Mouse (Mus musculus) limb, embryonic 13.5 days (tissue): ENCODE measurements around the gene Tnni3. TPM values are rescaled to one million over a fixed set of nuclear protein-coding genes. Genes with fewer than 3 reads are reported as not detected.
A peak's percentile ranks its signal among the peaks of the same experiment; 100 is the strongest.
"Not testable (repeated sequence)": the region's sequence is repeated elsewhere in the genome, so short reads cannot be mapped to it uniquely, and the experiment has no call there.

ENCODE experiments used
- ATAC-seq: fragments of 200-750 bp; cut with Nextera tagmentation; 2 replicates; pipeline ENCODE4 v1.8.0; 2017; ENCODE audit warnings: low read depth, moderate number of reproducible peaks, moderate TSS enrichment; ENCODE audit not compliant: low FRiP score
- H3K27ac ChIP-seq: fragments of 300-500 bp; sonication (generic); 2 replicates; pipeline ENCODE4 v1.5.1; 2015; ENCODE audit warnings: inconsistent platforms, mild to moderate bottlenecking, moderate library complexity
- H3K27me3 ChIP-seq: fragments of 300-500 bp; sonication (generic); 2 replicates; pipeline ENCODE4 v1.6.1; 2015; ENCODE audit warnings: mild to moderate bottlenecking, inconsistent platforms
- H3K36me3 ChIP-seq: fragments of 300-500 bp; sonication (generic); 2 replicates; pipeline ENCODE4 v1.6.1; 2015; ENCODE audit warnings: inconsistent platforms, mild to moderate bottlenecking, moderate library complexity
- H3K4me1 ChIP-seq: fragments of 300-500 bp; sonication (generic); 2 replicates; pipeline ENCODE4 v1.6.1; 2015; ENCODE audit warnings: inconsistent platforms
- H3K4me2 ChIP-seq: fragments of 300-500 bp; sonication (generic); replicated peaks from 2 replicates; pipeline ENCODE4 v1.6.1; 2015; ENCODE audit warnings: inconsistent platforms, mild to moderate bottlenecking, moderate library complexity
- H3K4me3 ChIP-seq: fragments of 300-500 bp; sonication (generic); 2 replicates; pipeline ENCODE4 v1.5.1; 2015; ENCODE audit warnings: moderate library complexity, mild to moderate bottlenecking, inconsistent platforms
- H3K9ac ChIP-seq: fragments of 300-500 bp; sonication (generic); 2 replicates; pipeline ENCODE4 v1.6.1; 2015; ENCODE audit warnings: mild to moderate bottlenecking, inconsistent platforms
- H3K9me3 ChIP-seq: fragments of 300-500 bp; sonication (generic); 2 replicates; pipeline ENCODE4 v1.6.1; 2016; ENCODE audit warnings: inconsistent platforms
- WGBS: fragments of 180-500 bp; shearing (Covaris S2); methylation state at CpG from one replicate; pipeline ENCODE4 v1.1.7; 2015; 5-methylcytosine and 5-hydroxymethylcytosine counted together
- polyA plus RNA-seq: library from polyadenylated mRNA; unstranded; fragments of >200 nt; fragmentation: Nextera tagmentation; extraction: Ambion mirVana; gene quantifications from 2 replicates; pipeline ENCODE4 v1.2.1, GENCODE M21; 2015

Tnni3 gene
- polyA plus RNA-seq = 4.9 and 5.5 TPM in 2 replicates

GRCm38 (mm10) chr7:4524212-4524922 lies at the start of gene Tnni3:
Tnni3 (minus strand) TSS chr7:4524229.
- H3K27ac ChIP-seq, ATAC-seq, H3K4me3 ChIP-seq, H3K9me3 ChIP-seq, H3K4me2 ChIP-seq, H3K36me3 ChIP-seq: not testable (repeated sequence)
- Histone ChIP-seq H3K27me3 (peaks cover 13% of the 10 kb centered on the region; the same call in 1 of the 2 replicates), H3K4me1 (peaks cover 24% of the 10 kb centered on the region), H3K9ac (0 out of 2 replicates have a peak within 1 kb of the TSS, but pooled peaks have one; percentile 13)
- WGBS = 72% methylated on average over 15 of the region's 15 CpGs

GRCm38 (mm10) chr7:4572361-4572760 lies 48.3 kb upstream of the Tnni3 start:
- H3K27ac ChIP-seq, H3K36me3 ChIP-seq, H3K9me3 ChIP-seq, ATAC-seq, H3K4me3 ChIP-seq, H3K27me3 ChIP-seq, H3K4me1 ChIP-seq, H3K4me2 ChIP-seq, H3K9ac ChIP-seq: not testable (repeated sequence)
- WGBS = 67% methylated on average over 2 of the region's 2 CpGs

- H3K27ac ChIP-seq = no peak overlapping the region
- 93% methylated on average over 3 of the region's 3 CpGs for WGBS
- no peak for ATAC-seq
- H3K4me1 ChIP-seq = no peaks in the 10 kb centered on the region
- H3K9me3 ChIP-seq = no peaks in the 10 kb centered on the region
- no peaks in the 10 kb centered on the region for H3K27me3 ChIP-seq
- H3K4me3 ChIP-seq = no peak overlapping the region
- no peak overlapping the region for H3K4me2 ChIP-seq
- no peaks in the 10 kb centered on the region for H3K36me3 ChIP-seq
- no peak overlapping the region for H3K9ac ChIP-seq
These were observed 38.6 kb upstream of the Tnni3 start for GRCm38 (mm10) chr7:4562660-4563059.

GRCm38 (mm10) chr7:4557167-4557560 lies 33.1 kb upstream of the Tnni3 start:
- H3K36me3 ChIP-seq = no peaks in the 10 kb centered on the region
- H3K27me3 ChIP-seq = no peaks in the 10 kb centered on the region
- no peak overlapping the region; the same call in 1 of the 2 replicates for H3K4me2 ChIP-seq
- no peak for ATAC-seq
- WGBS = 69% methylated on average over 6 of the region's 6 CpGs
- no peak overlapping the region for H3K27ac ChIP-seq
- H3K9ac ChIP-seq = no peak overlapping the region
- H3K4me1 ChIP-seq = no peaks in the 10 kb centered on the region
- no peaks in the 10 kb centered on the region for H3K9me3 ChIP-seq
- no peak overlapping the region for H3K4me3 ChIP-seq

GRCm38 (mm10) chr7:4556256-4557166 lies 32.5 kb upstream of the Tnni3 start:
- WGBS = 23% methylated on average over 15 of the region's 15 CpGs
- Histone ChIP-seq H3K4me1 (no peaks in the 10 kb centered on the region), H3K36me3 (no peaks in the 10 kb centered on the region), H3K4me2 (no peak overlapping the region; the same call in 1 of the 2 replicates), H3K9me3 (no peaks in the 10 kb centered on the region), H3K27me3 (no peaks in the 10 kb centered on the region), H3K4me3 (no peak overlapping the region), H3K27ac (no peak overlapping the region), H3K9ac (no peak overlapping the region)
- ATAC-seq = peak; percentile 89

- no peak within 1 kb of the TSS for H3K27ac ChIP-seq
- H3K4me2 ChIP-seq = peak within 1 kb of the TSS; percentile 79
- WGBS = 11% methylated on average over 33 of the region's 33 CpGs
- H3K4me3 ChIP-seq = peak within 1 kb of the TSS; percentile 42
- no peaks in the 10 kb centered on the region for H3K36me3 ChIP-seq
- H3K4me1 ChIP-seq = peaks cover 14% of the 10 kb centered on the region
- peaks cover 19% of the 10 kb centered on the region for H3K27me3 ChIP-seq
- ATAC-seq = peak; percentile 45
- no peaks in the 10 kb centered on the region for H3K9me3 ChIP-seq
- peak within 1 kb of the TSS; percentile 56 for H3K9ac ChIP-seq
These were observed 23.2 kb upstream of the Tnni3 start, which contains the start of gene Syt5 for GRCm38 (mm10) chr7:4547221-4547641. Syt5 (minus strand) TSS chr7:4547541.

- H3K4me1 ChIP-seq = peaks cover 14% of the 10 kb centered on the region
- peak overlapping the region; percentile 79 for H3K4me2 ChIP-seq
- no peaks in the 10 kb centered on the region for H3K36me3 ChIP-seq
- WGBS = 3% methylated on average over 26 of the region's 26 CpGs
- peak overlapping the region; percentile 42 for H3K4me3 ChIP-seq
- H3K27ac ChIP-seq = no peak overlapping the region
- H3K9ac ChIP-seq = 0 out of 2 replicates have a peak overlapping the region, but pooled peaks have one; percentile 40
- peak; percentile 46 for ATAC-seq
- no peaks in the 10 kb centered on the region for H3K9me3 ChIP-seq
- H3K27me3 ChIP-seq = peaks cover 19% of the 10 kb centered on the region
These were observed 22.6 kb upstream of the Tnni3 start for GRCm38 (mm10) chr7:4546591-4547131.

GRCm38 (mm10) chr7:4546050-4546449 lies 22.0 kb upstream of the Tnni3 start:
- WGBS = 78% methylated on average over 15 of the region's 15 CpGs
- ATAC-seq = no peak
- H3K4me2 ChIP-seq = peak overlapping the region; percentile 79
- H3K27me3 ChIP-seq = peaks cover 19% of the 10 kb centered on the region
- no peak overlapping the region for H3K27ac ChIP-seq
- peaks cover 14% of the 10 kb centered on the region for H3K4me1 ChIP-seq
- H3K9me3 ChIP-seq = no peaks in the 10 kb centered on the region
- no peak overlapping the region for H3K9ac ChIP-seq
- no peaks in the 10 kb centered on the region for H3K36me3 ChIP-seq
- H3K4me3 ChIP-seq = no peak overlapping the region

- peaks cover 9% of the 10 kb centered on the region for H3K27me3 ChIP-seq
- no peaks in the 10 kb centered on the region for H3K9me3 ChIP-seq
- 33% methylated on average over 17 of the region's 17 CpGs for WGBS
- H3K36me3 ChIP-seq = no peaks in the 10 kb centered on the region
- no peak overlapping the region for H3K4me3 ChIP-seq
- peak; percentile 60; the same call in 1 of the 2 replicates for ATAC-seq
- H3K4me2 ChIP-seq = no peak overlapping the region
- H3K9ac ChIP-seq = no peak overlapping the region
- no peak overlapping the region for H3K27ac ChIP-seq
- H3K4me1 ChIP-seq = peaks cover 9% of the 10 kb centered on the region
These were observed 18.0 kb upstream of the Tnni3 start for GRCm38 (mm10) chr7:4542013-4542412.

GRCm38 (mm10) chr7:4541344-4541743 lies 17.3 kb upstream of the Tnni3 start:
- H3K36me3 ChIP-seq = no peaks in the 10 kb centered on the region
- H3K27ac ChIP-seq = no peak overlapping the region
- peaks cover 5% of the 10 kb centered on the region; the same call in 1 of the 2 replicates for H3K27me3 ChIP-seq
- 71% methylated on average over 5 of the region's 5 CpGs for WGBS
- no peak overlapping the region for H3K4me2 ChIP-seq
- H3K9me3 ChIP-seq = no peaks in the 10 kb centered on the region
- H3K4me1 ChIP-seq = peaks cover 3% of the 10 kb centered on the region
- no peak overlapping the region for H3K4me3 ChIP-seq
- no peak overlapping the region for H3K9ac ChIP-seq
- no peak for ATAC-seq

GRCm38 (mm10) chr7:4539019-4539418 lies 15.0 kb upstream of the Tnni3 start:
- no peak overlapping the region for H3K9ac ChIP-seq
- no peaks in the 10 kb centered on the region for H3K4me1 ChIP-seq
- H3K27me3 ChIP-seq = no peaks in the 10 kb centered on the region
- 73% methylated on average over 2 of the region's 2 CpGs for WGBS
- no peak overlapping the region for H3K4me3 ChIP-seq
- no peak for ATAC-seq
- no peaks in the 10 kb centered on the region for H3K36me3 ChIP-seq
- no peak overlapping the region for H3K4me2 ChIP-seq
- no peaks in the 10 kb centered on the region for H3K9me3 ChIP-seq
- H3K27ac ChIP-seq = no peak overlapping the region

- Histone ChIP-seq H3K9ac (no peak overlapping the region), H3K9me3 (no peaks in the 10 kb centered on the region), H3K4me2 (no peak overlapping the region), H3K27ac (no peak overlapping the region; the same call in 1 of the 2 replicates), H3K4me3 (no peak overlapping the region), H3K36me3 (no peaks in the 10 kb centered on the region), H3K4me1 (peaks cover 4% of the 10 kb centered on the region; the same call in 1 of the 2 replicates), H3K27me3 (no peaks in the 10 kb centered on the region)
- ATAC-seq = no peak
- 46% methylated on average over 4 of the region's 4 CpGs for WGBS
These were observed 13.2 kb upstream of the Tnni3 start for GRCm38 (mm10) chr7:4537181-4537580.
